Mouse (Mus musculus) bone marrow macrophage, adult 2 months (primary cell): ENCODE data around the gene Nupl2.

Experiments
- CTCF ChIP-seq: IDR thresholded peaks from 2 replicates; pipeline ENCODE4 v1.5.1; 2012; ENCODE audit warnings: low read depth, mild to moderate bottlenecking, low read length, moderate library complexity
- POLR2A ChIP-seq: IDR thresholded peaks from 2 replicates; pipeline ENCODE4 v1.6.1; 2012; ENCODE audit warnings: mild to moderate bottlenecking, low read depth, low read length, borderline replicate concordance

GRCm38 (mm10) chr5:24207965-24208364, 43.2 kb downstream of the Nupl2 start:
- no peak for TF ChIP-seq POLR2A
- TF ChIP-seq CTCF, result no peak
